Mouse (Mus musculus) CH12.LX (cell line): ENCODE results near the gene Trhr2. TPM values are rescaled to one million over a fixed set of nuclear protein-coding genes. Genes with fewer than 3 reads are reported as not detected.

Experiments used
- DNase-seq: peaks from one replicate; pipeline ENCODE4 v3.0.0-alpha.2; 2013; ENCODE audit errors: extremely low read depth
- H3K27ac ChIP-seq: 2 replicates; pipeline ENCODE4 v1.5.1; 2012; ENCODE audit warnings: low read depth, mild to moderate bottlenecking, control low read depth, moderate library complexity; ENCODE audit not compliant: insufficient read depth
- H3K27me3 ChIP-seq: replicated peaks from 2 replicates; pipeline ENCODE3; 2012; ENCODE audit warnings: inconsistent platforms
- H3K36me3 ChIP-seq, 2 experiments: replicated peaks in 1 of 2; 2 replicates each; pipeline versions ENCODE3 to v1.6.1; 2012; ENCODE audit warnings: inconsistent platforms in 1 of 2, low read length in 1 of 2, mild to moderate bottlenecking in 1 of 2, mixed read lengths in 1 of 2, moderate library complexity in 1 of 2; ENCODE audit not compliant: control insufficient read depth in 1 of 2, insufficient read depth in 1 of 2
- H3K4me1 ChIP-seq, 2 experiments: 2 replicates each; pipeline ENCODE4 v1.6.1; 2012; ENCODE audit warnings: inconsistent platforms in 1 of 2, moderate library complexity in 1 of 2; ENCODE audit not compliant: insufficient read depth in 2 of 2, control insufficient read depth in 1 of 2
- H3K4me2 ChIP-seq: 2 replicates; pipeline ENCODE4 v1.6.1; 2012; ENCODE audit warnings: low read depth, mild to moderate bottlenecking, control low read depth; ENCODE audit not compliant: poor library complexity, insufficient read depth, severe bottlenecking
- H3K4me3 ChIP-seq, 3 experiments: fragments of 150-350 bp in 1 of 3; sonication (generic) in 1 of 3; replicated peaks in 1 of 3; 2 replicates each; pipeline versions ENCODE3 to v1.5.1; 2011 to 2012; ENCODE audit warnings: low read depth in 2 of 3, low read length in 2 of 3, mild to moderate bottlenecking in 2 of 3, moderate library complexity in 2 of 3, control low read depth in 1 of 3, improper control_type of control experiment in 1 of 3, inconsistent platforms in 1 of 3, mixed read lengths in 1 of 3; ENCODE audit not compliant: poor library complexity in 1 of 3
- H3K79me2 ChIP-seq: replicated peaks from 2 replicates; pipeline ENCODE4 v1.6.1; 2012; ENCODE audit warnings: mild to moderate bottlenecking, moderate library complexity; ENCODE audit not compliant: control insufficient read depth, poor library complexity, insufficient read depth, severe bottlenecking; ENCODE audit errors: extremely low read depth
- H3K9ac ChIP-seq: 2 replicates; pipeline ENCODE4 v1.6.1; 2012; ENCODE audit warnings: low read depth, mild to moderate bottlenecking, control low read depth, moderate library complexity; ENCODE audit not compliant: insufficient read depth
- H3K9me3 ChIP-seq: replicated peaks from 2 replicates; pipeline ENCODE3; 2012; ENCODE audit warnings: low read length, inconsistent platforms, mixed read lengths
- CHD1 ChIP-seq: IDR thresholded peaks from 2 replicates; pipeline ENCODE4 v1.6.1; 2012; ENCODE audit warnings: low read depth, low read length, improper control_type of control experiment, inconsistent platforms
- CHD2 ChIP-seq: IDR thresholded peaks from 2 replicates; pipeline ENCODE4 v1.6.1; 2011; ENCODE audit warnings: low read length, improper control_type of control experiment
- E2F4 ChIP-seq: IDR thresholded peaks from 2 replicates; pipeline ENCODE4 v1.6.1; 2011; ENCODE audit warnings: low read depth, low read length, improper control_type of control experiment; ENCODE audit not compliant: insufficient replicate concordance
- ELF1 ChIP-seq: IDR thresholded peaks from 2 replicates; pipeline ENCODE4 v1.6.1; 2014; ENCODE audit warnings: low read depth, mild to moderate bottlenecking, inconsistent platforms, low read length, improper control_type of control experiment
- EP300 ChIP-seq: IDR thresholded peaks from 2 replicates; pipeline ENCODE4 v1.6.1; 2011; ENCODE audit warnings: low read length, improper control_type of control experiment
- GABPA ChIP-seq: IDR thresholded peaks from 2 replicates; pipeline ENCODE4 v1.6.1; 2012; ENCODE audit warnings: low read depth, low read length, improper control_type of control experiment, inconsistent platforms; ENCODE audit not compliant: insufficient replicate concordance
- IRF4 ChIP-seq: IDR thresholded peaks from 2 replicates; pipeline ENCODE4 v1.6.1; 2014; ENCODE audit warnings: low read depth, mild to moderate bottlenecking, inconsistent platforms, low read length, improper control_type of control experiment
- JUN ChIP-seq: IDR thresholded peaks from 2 replicates; pipeline ENCODE4 v1.6.1; 2011; ENCODE audit warnings: low read depth, mild to moderate bottlenecking, low read length, improper control_type of control experiment, moderate library complexity; ENCODE audit not compliant: insufficient read depth
- MAZ ChIP-seq: IDR thresholded peaks from 2 replicates; pipeline ENCODE4 v1.6.1; 2012; ENCODE audit warnings: low read depth, mild to moderate bottlenecking, inconsistent platforms, low read length, improper control_type of control experiment, moderate library complexity
- POLR2A ChIP-seq: IDR thresholded peaks from 2 replicates; pipeline ENCODE4 v1.6.1; 2011; ENCODE audit warnings: low read depth, mild to moderate bottlenecking, improper control_type of control experiment, low read length
- POLR2AphosphoS2 ChIP-seq: IDR thresholded peaks from 2 replicates; pipeline ENCODE4 v1.6.1; 2011; ENCODE audit warnings: low read depth, low read length, improper control_type of control experiment
- RCOR1 ChIP-seq: conservative IDR thresholded peaks from 2 replicates; pipeline ENCODE4 v1.6.1; 2012; ENCODE audit warnings: low read depth, mild to moderate bottlenecking, inconsistent platforms, low read length, improper control_type of control experiment
- SIN3A ChIP-seq: IDR thresholded peaks from 2 replicates; pipeline ENCODE4 v1.6.1; 2012; ENCODE audit warnings: low read length, improper control_type of control experiment, inconsistent platforms
- TBP ChIP-seq: conservative IDR thresholded peaks from 2 replicates; pipeline ENCODE4 v1.6.1; 2011; ENCODE audit warnings: low read depth, low read length, improper control_type of control experiment
- UBTF ChIP-seq: IDR thresholded peaks from 2 replicates; pipeline ENCODE4 v1.6.1; 2012; ENCODE audit warnings: low read depth, mild to moderate bottlenecking, inconsistent platforms, low read length, improper control_type of control experiment, moderate library complexity
- USF2 ChIP-seq: conservative IDR thresholded peaks from 2 replicates; pipeline ENCODE4 v1.6.1; 2011; ENCODE audit warnings: low read depth, low read length, improper control_type of control experiment
- ZKSCAN1 ChIP-seq: IDR thresholded peaks from 2 replicates; pipeline ENCODE4 v1.6.1; 2012; ENCODE audit warnings: low read depth, inconsistent platforms, low read length, improper control_type of control experiment, borderline replicate concordance
- dilution Hi-C: fragments of 300-500 bp; cut with MboI; formaldehyde crosslinking; loops from 2 replicates; pipeline ENCODE4 v1.14.3; 2020; ENCODE audit warnings: low sequenced_read_pairs; ENCODE audit not compliant: extremely low pct_unique_long_range_greater_than_20kb, extremely low pct_ligation_motif_present
- in situ Hi-C: fragments of 300-500 bp; cut with MboI; formaldehyde crosslinking; loops from 3 replicates; pipeline ENCODE4 v1.14.3; 2019; ENCODE audit warnings: low sequenced_read_pairs, low pct_ligation_motif_present, low pct_unique_long_range_greater_than_20kb, mixed read lengths
- polyA plus RNA-seq: library from polyadenylated mRNA; unstranded; fragments of >175 nt; gene quantifications from 2 replicates; pipeline ENCODE4 v1.2.1, GENCODE M21; 2012; ENCODE audit warnings: low read depth; ENCODE audit not compliant: insufficient read length
- total RNA-seq, 2 experiments: library from RNA; depleted of rRNA; stranded (reverse); fragments of 300-350 nt in 1 of 2; fragments of >200 nt in 1 of 2; gene quantifications; 2 replicates each; pipeline ENCODE4 v1.2.3; 2012 to 2014

Gene Trhr2
- total and polyA plus RNA-seq, 3 experiments, result 0.25 to 0.51 TPM; not detected in 1

- Histone ChIP-seq H3K36me3 (peaks cover 0 to 3% of the 10 kb centered on the region in 2 experiments), H3K79me2 (no peaks in the 10 kb centered on the region), H3K27me3 (no peaks in the 10 kb centered on the region), H3K4me2 (no peak overlapping the region), H3K27ac (no peak overlapping the region), H3K4me1 (peaks cover 20 to 30% of the 10 kb centered on the region in 2 experiments), H3K4me3 (no peak overlapping the region), H3K9ac (no peak overlapping the region), H3K9me3 (no peaks in the 10 kb centered on the region)
- in situ Hi-C loops, result no loop called here
- no peak for TF ChIP-seq UBTF
- TF ChIP-seq IRF4, result no peak
- dilution Hi-C loops, result no loop called here
- no peak for DNase-seq
These were observed 2.9 kb downstream of the Trhr2 start for GRCm38 (mm10) chr8:122357641-122358040.

- H3K36me3 ChIP-seq, result peaks cover 0 to 3% of the 10 kb centered on the region in 2 experiments
- no peaks in the 10 kb centered on the region for H3K27me3 ChIP-seq
- no peak overlapping the region for H3K27ac ChIP-seq
- H3K4me1 ChIP-seq, result peaks cover 23 to 33% of the 10 kb centered on the region in 2 experiments
- H3K4me3 ChIP-seq, result no peak overlapping the region
- DNase-seq, result no peak
- no peaks in the 10 kb centered on the region for H3K79me2 ChIP-seq
- dilution Hi-C loops, result no loop called here
- in situ Hi-C loops, result no loop called here
- H3K9ac ChIP-seq, result no peak overlapping the region
- H3K4me2 ChIP-seq, result no peak overlapping the region
- TF ChIP-seq CHD1 (no peak), JUN (no peak), EP300 (no peak), GABPA (no peak), CHD2 (no peak), TBP (no peak), POLR2AphosphoS2 (no peak), POLR2A (no peak), E2F4 (no peak), ZKSCAN1 (no peak), RCOR1 (no peak), USF2 (no peak), UBTF (no peak), SIN3A (no peak), MAZ (no peak), ELF1 (no peak)
- no peaks in the 10 kb centered on the region for H3K9me3 ChIP-seq
These were observed 3.3 kb downstream of the Trhr2 start for GRCm38 (mm10) chr8:122357202-122357601.
